Mouse (Mus musculus) kidney, adult 2 months (tissue): ENCODE results near the gene Caskin2.

Source experiments
- CTCF ChIP-seq: fragments of 200-500 bp; conservative IDR thresholded peaks from 2 replicates; pipeline ENCODE4 v1.5.1; 2011; ENCODE audit warnings: low read depth, mild to moderate bottlenecking, control low read depth, low read length, moderate library complexity, mixed read lengths; ENCODE audit not compliant: insufficient read depth, insufficient read length
- POLR2A ChIP-seq: fragments of 200-500 bp; IDR thresholded peaks from one replicate; pipeline ENCODE4 v1.6.1; 2011; ENCODE audit warnings: low read depth, low read length, control low read depth

DNA sequence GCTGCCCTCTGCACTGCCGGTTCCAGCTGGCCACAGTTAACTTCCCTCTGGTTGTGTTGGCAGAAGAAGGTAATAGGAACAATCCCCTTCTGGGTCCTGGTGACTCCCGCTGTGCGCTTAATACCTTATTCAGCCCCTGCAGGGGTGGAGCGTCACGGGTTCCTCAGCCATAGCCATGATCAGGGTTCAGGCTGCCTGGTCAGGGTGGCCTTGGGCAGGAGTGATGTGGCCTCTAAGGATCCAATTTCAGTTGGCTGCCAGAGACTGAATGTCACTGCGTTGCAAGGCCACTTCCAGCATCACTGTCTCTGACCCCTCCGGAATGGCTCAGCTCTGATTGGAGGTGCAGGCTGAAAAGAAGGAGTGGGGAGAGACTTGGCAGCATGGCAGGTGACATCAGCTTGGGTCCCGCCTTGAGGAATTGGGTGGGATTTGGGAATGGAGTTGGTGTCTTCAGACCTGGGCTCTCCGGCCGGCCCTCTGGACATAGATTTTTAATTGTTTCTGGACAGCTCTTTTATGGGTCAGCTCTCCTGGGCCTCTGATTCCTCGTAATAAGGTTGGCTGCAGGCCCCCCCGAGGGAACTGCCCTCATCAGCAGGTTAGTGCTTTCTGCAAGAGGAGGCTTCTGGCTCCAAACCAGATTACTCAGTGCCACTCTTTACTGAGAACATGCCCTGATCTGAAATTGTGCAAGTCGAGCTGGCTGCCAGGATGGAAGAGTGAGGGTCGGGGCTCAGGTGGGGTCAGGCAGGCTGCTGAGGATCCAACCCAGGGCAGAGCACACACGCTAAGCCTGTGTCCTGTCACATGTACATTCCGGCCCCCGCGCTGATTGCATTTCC, 37.4 kb downstream of the Caskin2 start:
- TF ChIP-seq CTCF (no peak), POLR2A (no peak)
